Mouse (Mus musculus): ENCODE results near the gene Oprd1. TPM values are rescaled to one million over a fixed set of nuclear protein-coding genes. Genes with fewer than 3 reads are reported as not detected.
A peak's percentile ranks its signal among the peaks of the same experiment; 100 is the strongest.

Oprd1 gene
- polyA plus RNA-seq, 1 experiment from 2014 or later: not detected

- Histone ChIP-seq H3K4me1 (replicated peaks; ENCODE audit: control insufficient read depth, insufficient read depth, low read length) (peaks cover 4% of the 10 kb centered on the region; the same call in 1 of the 2 replicates), H3K36me3 (ENCODE audit: control insufficient read depth, insufficient read depth, low read length) (no peaks in the 10 kb centered on the region), H3K4me3 (ENCODE audit: low read depth, low read length) (peak within 1 kb of the TSS; percentile 80), H3K27me3 (ENCODE audit: control insufficient read depth, insufficient read depth, low read length) (peaks cover 3% of the 10 kb centered on the region; the same call in 1 of the 2 replicates), H3K9me3 (ENCODE audit: control insufficient read depth, low read length) (no peaks in the 10 kb centered on the region), H3K9ac (ENCODE audit: low read depth, low read length) (peak within 1 kb of the TSS; percentile 77), H3K27ac (ENCODE audit: low read depth, low read length) (no peak within 1 kb of the TSS; the same call in 1 of the 2 replicates), H3K4me2 (replicated peaks; ENCODE audit: low read depth, low read length) (peak within 1 kb of the TSS; percentile 99)
- under 1% methylated on average over 42 of the region's 42 CpGs for WGBS
- ATAC-seq (ENCODE audit: low FRiP score) (peak; percentile 59), DNase-seq (ENCODE audit: low spot score) (peak; percentile 59)
Measured at GRCm38 (mm10) chr4:132074077-132074932, 70.0 kb downstream of the Oprd1 start, which contains the start of gene Gm10300. Gm10300 (plus strand) TSS chr4:132074697.

GRCm38 (mm10) chr4:132072946-132073345 is 71.3 kb downstream of the Oprd1 start:
- Histone ChIP-seq H3K4me1 (replicated peaks; ENCODE audit: control insufficient read depth, insufficient read depth, low read length) (peaks cover 4% of the 10 kb centered on the region; the same call in 1 of the 2 replicates), H3K9ac (ENCODE audit: low read depth, low read length) (no peak overlapping the region), H3K4me3 (ENCODE audit: low read depth, low read length) (no peak overlapping the region), H3K27ac (ENCODE audit: low read depth, low read length) (no peak overlapping the region), H3K4me2 (replicated peaks; ENCODE audit: low read depth, low read length) (peak overlapping the region; percentile 6; the same call in 1 of the 2 replicates), H3K27me3 (ENCODE audit: control insufficient read depth, insufficient read depth, low read length) (peaks cover 3% of the 10 kb centered on the region; the same call in 1 of the 2 replicates), H3K36me3 (ENCODE audit: control insufficient read depth, insufficient read depth, low read length) (no peaks in the 10 kb centered on the region), H3K9me3 (ENCODE audit: control insufficient read depth, low read length) (no peaks in the 10 kb centered on the region)
- ATAC-seq (ENCODE audit: low FRiP score) (no peak), DNase-seq (ENCODE audit: low spot score) (no peak)
- WGBS: 62% methylated on average over 6 of the region's 6 CpGs

GRCm38 (mm10) chr4:132072156-132072555 is 72.1 kb downstream of the Oprd1 start:
- WGBS: 79% methylated on average over 3 of the region's 3 CpGs
- H3K9ac ChIP-seq (ENCODE audit: low read depth, low read length): no peak overlapping the region
- DNase-seq (ENCODE audit: low spot score): no peak
- no peak overlapping the region for H3K27ac ChIP-seq (ENCODE audit: low read depth, low read length)
- no peak for ATAC-seq (ENCODE audit: low FRiP score)
- H3K27me3 ChIP-seq (ENCODE audit: control insufficient read depth, insufficient read depth, low read length): peaks cover 3% of the 10 kb centered on the region; the same call in 1 of the 2 replicates
- H3K4me2 ChIP-seq (replicated peaks; ENCODE audit: low read depth, low read length): no peak overlapping the region
- no peaks in the 10 kb centered on the region for H3K36me3 ChIP-seq (ENCODE audit: control insufficient read depth, insufficient read depth, low read length)
- H3K4me3 ChIP-seq (ENCODE audit: low read depth, low read length): no peak overlapping the region
- H3K9me3 ChIP-seq (ENCODE audit: control insufficient read depth, low read length): no peaks in the 10 kb centered on the region
- H3K4me1 ChIP-seq (replicated peaks; ENCODE audit: control insufficient read depth, insufficient read depth, low read length): peaks cover 4% of the 10 kb centered on the region; the same call in 1 of the 2 replicates

GRCm38 (mm10) chr4:132071674-132072073 is 72.6 kb downstream of the Oprd1 start:
- Histone ChIP-seq H3K9me3 (ENCODE audit: control insufficient read depth, low read length) (no peaks in the 10 kb centered on the region), H3K4me1 (replicated peaks; ENCODE audit: control insufficient read depth, insufficient read depth, low read length) (peaks cover 4% of the 10 kb centered on the region; the same call in 1 of the 2 replicates), H3K27ac (ENCODE audit: low read depth, low read length) (no peak overlapping the region), H3K27me3 (ENCODE audit: control insufficient read depth, insufficient read depth, low read length) (peaks cover 2% of the 10 kb centered on the region; the same call in 1 of the 2 replicates), H3K9ac (ENCODE audit: low read depth, low read length) (no peak overlapping the region), H3K4me2 (replicated peaks; ENCODE audit: low read depth, low read length) (no peak overlapping the region), H3K36me3 (ENCODE audit: control insufficient read depth, insufficient read depth, low read length) (no peaks in the 10 kb centered on the region), H3K4me3 (ENCODE audit: low read depth, low read length) (no peak overlapping the region)
- 88% methylated on average over 2 of the region's 2 CpGs for WGBS
- ATAC-seq (ENCODE audit: low FRiP score) (no peak), DNase-seq (ENCODE audit: low spot score) (no peak)

GRCm38 (mm10) chr4:132067938-132068235 is 76.4 kb downstream of the Oprd1 start:
- no peaks in the 10 kb centered on the region for H3K4me1 ChIP-seq (replicated peaks; ENCODE audit: control insufficient read depth, insufficient read depth, low read length)
- no peak overlapping the region for H3K4me3 ChIP-seq (ENCODE audit: low read depth, low read length)
- WGBS: 84% methylated on average over 2 of the region's 2 CpGs
- H3K36me3 ChIP-seq (ENCODE audit: control insufficient read depth, insufficient read depth, low read length): no peaks in the 10 kb centered on the region
- no peaks in the 10 kb centered on the region for H3K9me3 ChIP-seq (ENCODE audit: control insufficient read depth, low read length)
- no peak overlapping the region for H3K9ac ChIP-seq (ENCODE audit: low read depth, low read length)
- no peak for ATAC-seq (ENCODE audit: low FRiP score)
- no peak overlapping the region for H3K27ac ChIP-seq (ENCODE audit: low read depth, low read length)
- H3K4me2 ChIP-seq (replicated peaks; ENCODE audit: low read depth, low read length): no peak overlapping the region
- no peak for DNase-seq (ENCODE audit: low spot score)
- no peaks in the 10 kb centered on the region for H3K27me3 ChIP-seq (ENCODE audit: control insufficient read depth, insufficient read depth, low read length)

- ATAC-seq (ENCODE audit: low FRiP score) (no peak), DNase-seq (ENCODE audit: low spot score) (no peak)
- Histone ChIP-seq H3K9me3 (ENCODE audit: control insufficient read depth, low read length) (no peaks in the 10 kb centered on the region), H3K4me2 (replicated peaks; ENCODE audit: low read depth, low read length) (no peak overlapping the region), H3K27ac (ENCODE audit: low read depth, low read length) (no peak overlapping the region), H3K36me3 (ENCODE audit: control insufficient read depth, insufficient read depth, low read length) (no peaks in the 10 kb centered on the region), H3K4me3 (ENCODE audit: low read depth, low read length) (no peak overlapping the region), H3K4me1 (replicated peaks; ENCODE audit: control insufficient read depth, insufficient read depth, low read length) (no peaks in the 10 kb centered on the region), H3K27me3 (ENCODE audit: control insufficient read depth, insufficient read depth, low read length) (no peaks in the 10 kb centered on the region), H3K9ac (ENCODE audit: low read depth, low read length) (no peak overlapping the region)
- 90% methylated on average over 14 of the region's 14 CpGs for WGBS
Measured at GRCm38 (mm10) chr4:132067112-132067937, 77.0 kb downstream of the Oprd1 start.

GRCm38 (mm10) chr4:132066101-132066773 is 78.0 kb downstream of the Oprd1 start:
- no peak for DNase-seq (ENCODE audit: low spot score)
- H3K27me3 ChIP-seq (ENCODE audit: control insufficient read depth, insufficient read depth, low read length): no peaks in the 10 kb centered on the region
- no peak overlapping the region for H3K27ac ChIP-seq (ENCODE audit: low read depth, low read length)
- WGBS: 60% methylated on average over 10 of the region's 10 CpGs
- ATAC-seq (ENCODE audit: low FRiP score): no peak
- H3K4me1 ChIP-seq (replicated peaks; ENCODE audit: control insufficient read depth, insufficient read depth, low read length): no peaks in the 10 kb centered on the region
- no peaks in the 10 kb centered on the region for H3K36me3 ChIP-seq (ENCODE audit: control insufficient read depth, insufficient read depth, low read length)
- H3K4me2 ChIP-seq (replicated peaks; ENCODE audit: low read depth, low read length): no peak overlapping the region
- no peaks in the 10 kb centered on the region for H3K9me3 ChIP-seq (ENCODE audit: control insufficient read depth, low read length)
- no peak overlapping the region for H3K9ac ChIP-seq (ENCODE audit: low read depth, low read length)
- no peak overlapping the region for H3K4me3 ChIP-seq (ENCODE audit: low read depth, low read length)

- WGBS: 79% methylated on average over 3 of the region's 3 CpGs
Measured at GRCm38 (mm10) chr4:132065578-132065977, 78.7 kb downstream of the Oprd1 start.

More at GRCm38 (mm10) chr4:132065578-132065977, 78.7 kb downstream of the Oprd1 start:
- DNase-seq (ENCODE audit: low spot score) (no peak), ATAC-seq (ENCODE audit: low FRiP score) (no peak)
- H3K4me3 ChIP-seq (ENCODE audit: low read depth, low read length): no peak overlapping the region
- H3K9ac ChIP-seq (ENCODE audit: low read depth, low read length): no peak overlapping the region
- no peaks in the 10 kb centered on the region for H3K4me1 ChIP-seq (replicated peaks; ENCODE audit: control insufficient read depth, insufficient read depth, low read length)
- H3K9me3 ChIP-seq (ENCODE audit: control insufficient read depth, low read length): no peaks in the 10 kb centered on the region
- no peaks in the 10 kb centered on the region for H3K36me3 ChIP-seq (ENCODE audit: control insufficient read depth, insufficient read depth, low read length)
- no peak overlapping the region for H3K4me2 ChIP-seq (replicated peaks; ENCODE audit: low read depth, low read length)
- H3K27ac ChIP-seq (ENCODE audit: low read depth, low read length): no peak overlapping the region
- H3K27me3 ChIP-seq (ENCODE audit: control insufficient read depth, insufficient read depth, low read length): no peaks in the 10 kb centered on the region
